Mouse (Mus musculus) kidney, postnatal 10 days (tissue): ENCODE measurements at regions not wholly inside any gene's neighbourhood (a gene's known extent, or its start where the extent isn't known, plus 50 kb on each side); places are given as distances from the start of the nearest gene placed in this dataset.

Experiments
- DNase-seq: peaks from one replicate; pipeline ENCODE4 v3.0.0; 2021; ENCODE audit warnings: mixed read lengths

DNA sequence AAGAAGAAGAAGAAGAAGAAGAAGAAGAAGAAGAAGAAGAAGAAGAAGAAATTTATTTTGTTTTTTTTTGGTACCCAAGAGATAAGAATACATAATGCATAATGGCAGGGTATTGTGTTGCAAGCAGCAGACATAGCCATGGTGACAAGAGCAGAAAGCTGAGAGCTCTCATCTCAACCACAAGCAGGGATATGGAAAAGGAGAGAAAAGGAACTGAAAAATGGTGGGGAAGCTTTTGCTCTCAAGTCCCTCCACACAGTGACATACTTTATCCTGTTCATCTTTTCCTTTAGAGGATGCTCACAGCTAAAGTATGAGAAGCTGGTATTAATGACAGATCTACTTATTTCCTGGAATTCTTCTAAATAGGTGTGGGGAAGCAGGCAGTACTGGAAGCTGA lies 115.2 kb upstream of the Pik3r1 start:
- DNase-seq: no peak

DNA sequence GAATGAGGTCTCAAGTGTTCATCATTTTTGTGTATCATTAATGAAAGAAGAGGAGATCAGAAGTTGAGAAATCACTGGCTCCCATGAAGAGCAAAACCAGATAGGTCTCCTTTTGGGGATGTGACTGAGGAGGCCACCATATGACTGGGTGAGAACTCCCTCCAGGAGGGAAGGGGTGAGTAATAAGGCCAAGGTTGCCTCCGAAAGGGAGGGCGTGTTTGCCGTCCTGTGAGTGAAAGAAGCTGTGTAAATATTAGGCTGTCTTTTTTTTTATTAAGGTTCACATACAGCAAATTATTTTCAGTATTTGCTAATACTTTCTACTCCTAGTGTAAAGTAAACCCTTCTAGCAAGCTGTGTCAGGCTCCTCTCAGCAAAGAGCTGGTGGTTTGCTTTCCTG lies 116.7 kb upstream of the Pik3r1 start:
- no peak for DNase-seq

DNA sequence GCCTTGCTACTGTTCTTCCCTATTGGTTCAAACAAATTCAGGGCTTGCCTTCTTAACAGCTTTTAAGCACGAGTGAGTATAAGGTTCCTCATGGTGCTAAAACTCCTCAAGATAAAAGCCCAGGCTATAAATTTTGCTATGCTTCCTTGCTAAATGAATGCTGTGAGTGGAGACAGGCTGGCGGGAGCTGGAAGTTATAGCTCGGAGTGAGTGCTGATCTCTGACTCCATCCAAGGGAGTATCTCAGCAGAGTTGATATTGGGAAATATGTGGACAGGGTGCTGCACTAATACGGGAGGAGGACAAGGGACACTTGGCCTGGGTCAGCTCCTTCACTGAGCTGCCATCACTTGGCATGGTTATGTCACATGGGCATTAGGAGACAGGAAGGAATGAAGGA lies 123.5 kb upstream of the Pik3r1 start:
- DNase-seq: no peak

DNA sequence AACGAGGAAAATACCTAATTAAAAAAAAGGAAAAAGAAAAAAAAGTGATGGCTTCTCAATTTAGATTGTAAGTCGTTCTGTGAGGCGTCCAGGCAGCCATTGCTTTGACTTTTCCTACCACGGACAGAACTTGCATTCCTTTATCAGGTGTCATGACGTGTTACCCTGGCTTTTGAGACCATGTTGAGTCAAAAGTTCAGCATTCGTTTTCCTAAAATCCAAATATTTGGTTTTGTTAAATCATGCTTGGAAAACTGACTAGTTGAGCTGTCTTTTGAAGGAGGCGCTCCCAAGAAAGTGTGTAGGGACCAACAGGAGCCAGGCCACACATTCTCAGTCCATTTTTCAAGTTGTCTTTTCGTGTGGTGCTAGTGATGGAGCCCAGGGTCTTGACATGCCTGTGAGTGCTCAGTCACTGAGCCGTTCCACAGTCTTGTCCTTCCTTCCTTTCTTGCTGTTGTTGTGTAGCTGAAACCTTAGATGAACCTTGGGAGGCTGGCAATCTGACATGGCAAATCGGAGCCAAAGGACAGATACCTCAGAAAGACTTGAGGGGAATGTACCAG lies 125.1 kb upstream of the Pik3r1 start:
- no peak for DNase-seq

DNA sequence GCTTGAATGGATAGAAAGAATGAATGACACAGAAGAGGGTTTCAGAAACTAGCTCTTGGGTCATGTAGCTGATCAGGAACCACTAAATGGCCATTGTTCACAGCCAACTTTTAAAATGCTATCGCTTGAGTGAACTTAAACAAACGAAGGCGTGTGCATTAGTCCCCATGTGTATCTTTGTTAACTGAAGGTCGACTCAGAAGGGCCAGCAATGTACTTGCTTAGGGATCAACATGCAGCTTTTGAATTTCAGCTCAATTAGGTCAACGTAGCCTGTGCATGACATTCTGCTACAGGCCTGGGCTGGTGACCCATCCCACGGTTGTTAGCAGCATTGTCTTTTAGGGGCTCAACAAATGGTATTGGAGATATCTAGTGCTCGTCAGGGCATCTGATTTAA lies 127.1 kb upstream of the Pik3r1 start:
- DNase-seq: no peak

DNA sequence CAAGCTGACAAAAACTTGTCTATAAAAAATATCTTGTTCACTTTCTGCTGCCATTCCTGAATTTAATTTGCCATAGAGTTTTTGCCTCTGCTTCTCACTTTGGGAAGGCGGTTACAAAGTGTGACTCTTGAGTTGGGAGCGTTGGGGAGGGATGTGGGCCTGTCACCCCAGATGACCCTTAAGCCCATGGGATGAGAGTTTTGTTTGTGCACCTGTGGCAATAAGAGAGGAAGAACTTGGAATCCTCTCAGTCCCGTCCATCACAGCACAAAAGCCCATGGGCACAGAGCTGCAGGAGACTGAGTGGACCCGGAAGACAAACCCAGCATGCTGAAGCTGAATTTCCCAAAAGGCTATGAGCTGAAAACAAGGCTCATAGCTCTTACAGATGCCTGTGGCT lies 127.7 kb upstream of the Pik3r1 start:
- no peak for DNase-seq

DNA sequence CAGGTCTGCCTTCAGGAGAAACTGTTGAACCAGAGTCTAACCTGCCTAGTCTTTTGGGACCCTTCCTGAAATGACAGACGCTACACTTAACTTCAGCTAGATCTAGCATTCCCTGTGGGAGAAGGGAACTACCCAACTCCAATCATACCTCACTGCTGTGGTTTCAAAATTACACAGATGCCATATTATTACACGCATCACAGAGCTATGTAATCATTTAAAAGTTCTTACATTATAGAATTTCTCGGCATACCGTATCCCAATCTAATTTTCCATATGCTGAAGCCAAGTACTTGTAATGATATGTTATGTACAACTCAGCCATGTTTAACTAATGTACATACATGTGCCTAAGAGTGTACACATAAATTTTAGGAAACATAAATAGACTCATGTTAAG lies 128.9 kb upstream of the Pik3r1 start:
- no peak for DNase-seq

DNA sequence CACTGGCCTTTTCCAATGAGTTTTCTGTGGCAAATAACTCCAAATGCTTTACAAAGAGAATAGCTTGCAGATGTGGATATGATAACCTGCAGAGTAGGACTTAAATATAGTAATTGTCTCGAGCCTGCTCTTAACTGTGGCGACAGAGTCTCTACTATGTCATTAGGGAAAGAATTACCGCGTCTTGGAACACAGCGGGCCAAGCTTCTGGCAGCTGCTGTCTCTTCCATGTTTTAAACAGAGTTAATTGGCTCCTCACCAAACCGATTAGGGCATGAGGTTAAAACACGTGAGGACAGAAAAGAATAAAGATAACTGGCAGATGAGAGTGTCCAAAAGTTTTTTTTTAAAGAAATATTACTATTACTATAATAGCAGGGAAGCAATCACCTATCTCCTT lies 134.2 kb upstream of the Pik3r1 start:
- no peak for DNase-seq

DNA sequence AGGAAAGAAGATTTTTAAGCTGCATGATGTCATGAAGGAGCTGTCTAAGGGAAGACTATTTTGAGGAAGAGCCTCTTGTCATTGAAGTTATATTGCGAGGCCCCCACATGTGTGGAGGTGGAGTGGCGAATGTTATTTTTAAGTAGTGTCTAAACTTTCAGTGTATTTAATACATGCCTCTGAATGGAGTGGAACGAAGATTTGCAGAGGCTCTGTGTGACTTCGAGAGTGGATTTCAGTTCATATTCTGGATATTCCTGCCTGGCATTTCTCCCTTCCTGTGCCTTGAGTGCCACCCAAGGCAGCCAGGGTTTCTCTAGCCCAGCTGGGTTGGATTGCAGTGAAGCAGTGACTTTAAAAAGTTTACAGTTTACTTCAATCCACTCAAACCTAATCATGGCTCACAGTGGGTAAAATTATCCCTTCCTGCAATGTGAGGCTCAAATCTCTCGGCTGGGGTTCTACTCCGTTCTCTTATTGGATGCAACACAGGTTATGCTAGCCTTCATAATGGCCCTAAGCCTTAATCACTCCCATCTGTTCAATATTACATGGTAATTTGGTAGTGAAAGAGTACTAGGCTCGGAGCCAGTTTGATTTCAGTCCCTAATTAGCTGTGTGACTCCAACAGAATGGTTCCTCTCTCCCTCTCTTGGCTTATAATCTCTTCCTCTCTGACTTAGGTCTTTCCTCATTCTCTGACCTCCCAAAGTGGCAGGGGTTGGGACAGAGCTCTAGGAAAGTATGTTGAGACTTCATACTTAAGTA lies 138.1 kb upstream of the Pik3r1 start:
- no peak for DNase-seq

DNA sequence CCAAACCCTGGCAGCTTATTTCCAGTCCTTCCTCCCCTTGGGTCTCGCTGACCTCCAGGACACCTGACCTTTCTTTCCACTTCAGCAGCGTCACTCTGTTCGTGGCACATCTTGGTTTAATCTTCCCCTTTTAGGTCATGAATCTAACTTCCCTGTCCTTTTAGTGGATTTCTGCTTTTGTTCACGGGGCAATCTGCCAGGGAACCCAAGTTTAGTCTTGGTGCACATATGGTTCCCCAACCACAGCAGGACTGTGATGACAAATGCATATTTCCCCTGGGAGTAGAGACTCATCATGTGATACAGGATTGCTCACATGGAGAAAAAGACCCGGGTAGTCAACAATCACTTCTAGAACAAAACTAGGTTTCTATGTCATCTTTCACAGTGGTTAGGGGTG lies 141.0 kb upstream of the Pik3r1 start:
- no peak for DNase-seq

DNA sequence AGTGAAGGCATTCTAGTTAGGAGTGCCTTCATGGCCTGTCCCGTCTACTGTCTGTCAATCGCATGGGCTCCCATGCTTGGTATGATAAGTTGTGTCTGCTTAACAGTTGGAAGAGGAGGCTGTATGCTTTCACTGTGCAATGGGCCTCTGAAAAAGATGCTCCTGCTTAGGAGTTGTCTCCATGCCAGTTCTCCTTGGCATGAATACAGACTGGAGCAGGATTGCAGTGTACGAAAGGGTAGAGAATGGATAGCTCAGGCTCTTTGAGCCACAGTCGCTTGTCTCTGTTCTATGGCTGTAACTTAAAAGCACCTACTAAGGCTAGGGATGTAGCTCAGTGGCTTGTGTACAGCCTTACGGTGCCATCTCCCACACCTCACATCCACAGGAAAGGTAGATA lies 142.7 kb upstream of the Pik3r1 start:
- no peak for DNase-seq

DNA sequence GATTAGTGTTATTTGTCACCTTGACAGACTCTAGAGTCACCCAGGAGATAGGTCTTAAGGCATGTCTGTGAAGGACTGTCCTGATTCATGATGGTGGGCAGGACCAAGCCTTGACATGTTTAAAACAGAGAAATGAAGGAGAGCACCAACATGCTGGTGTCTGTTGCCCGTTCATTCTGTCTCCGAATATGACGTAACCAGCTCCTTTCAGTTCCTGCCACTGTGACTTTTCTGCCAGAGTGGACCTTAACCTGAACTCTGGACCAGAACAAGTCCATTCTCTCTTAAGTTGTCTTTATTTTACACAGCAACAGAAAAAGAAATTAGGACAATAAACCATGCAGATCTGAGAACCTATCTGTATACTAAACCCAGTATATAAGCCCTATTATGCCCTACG lies 146.1 kb upstream of the Pik3r1 start:
- no peak for DNase-seq

DNA sequence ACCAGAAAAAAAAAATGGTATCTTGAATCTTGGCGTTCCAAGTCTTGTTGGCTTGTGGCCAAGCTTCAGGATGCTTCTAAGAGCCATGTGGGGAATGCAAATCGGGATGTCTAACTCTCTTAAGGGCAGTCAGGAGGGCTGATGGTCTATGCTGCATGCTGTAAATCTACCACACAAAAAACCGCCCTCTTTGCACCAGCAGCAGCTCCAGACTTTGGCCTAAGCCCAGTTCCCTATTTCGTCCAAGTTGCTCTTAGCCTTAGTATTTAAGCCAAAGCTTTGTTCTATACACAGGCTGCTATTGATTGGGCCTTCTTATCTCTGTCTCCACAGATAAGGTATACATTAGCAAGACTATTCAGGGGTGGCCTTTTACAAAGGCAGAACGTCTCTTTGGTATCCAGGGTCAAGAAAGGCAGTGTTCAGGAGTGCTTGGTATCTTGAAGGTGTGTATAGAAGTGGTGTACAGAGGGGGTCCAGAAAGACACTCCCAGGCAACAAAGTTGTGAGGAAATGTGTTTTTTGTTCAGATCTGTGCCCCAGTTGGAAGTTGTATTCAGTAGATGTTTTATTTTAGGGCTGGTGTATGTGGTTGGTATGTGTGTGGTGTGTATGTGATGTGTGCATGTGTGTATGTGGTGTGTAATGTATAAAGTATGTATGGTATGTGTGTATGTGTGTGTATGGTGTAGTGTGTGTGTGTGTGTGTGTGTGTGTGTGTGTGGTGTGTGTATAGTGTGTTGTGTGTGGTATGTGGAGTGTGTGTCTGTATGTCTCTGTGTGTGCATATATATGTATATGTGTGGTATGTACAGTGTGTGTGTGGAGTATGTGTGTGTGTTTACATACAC lies 146.9 kb upstream of the Pik3r1 start:
- peak; percentile 38 for DNase-seq

DNA sequence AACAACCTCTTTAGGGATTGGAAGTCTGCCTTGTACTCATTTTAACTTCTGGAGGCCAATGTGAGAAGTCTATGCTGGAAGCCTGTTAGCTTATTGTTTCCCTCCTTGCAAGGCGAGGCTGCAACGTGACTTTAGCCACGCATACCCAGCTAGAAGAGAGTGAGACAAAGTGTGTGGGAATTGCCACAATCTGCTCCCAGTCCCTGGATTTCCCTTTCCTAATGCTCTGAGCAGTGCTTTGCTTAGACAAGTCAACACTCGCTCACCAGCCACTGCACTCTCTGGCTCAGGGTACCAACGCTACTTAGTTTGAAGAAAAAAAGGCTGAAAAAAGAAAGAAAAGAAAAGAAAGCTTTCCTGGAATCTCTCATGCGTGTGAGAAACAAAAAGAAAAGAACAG lies 147.5 kb upstream of the Pik3r1 start:
- no peak for DNase-seq

DNA sequence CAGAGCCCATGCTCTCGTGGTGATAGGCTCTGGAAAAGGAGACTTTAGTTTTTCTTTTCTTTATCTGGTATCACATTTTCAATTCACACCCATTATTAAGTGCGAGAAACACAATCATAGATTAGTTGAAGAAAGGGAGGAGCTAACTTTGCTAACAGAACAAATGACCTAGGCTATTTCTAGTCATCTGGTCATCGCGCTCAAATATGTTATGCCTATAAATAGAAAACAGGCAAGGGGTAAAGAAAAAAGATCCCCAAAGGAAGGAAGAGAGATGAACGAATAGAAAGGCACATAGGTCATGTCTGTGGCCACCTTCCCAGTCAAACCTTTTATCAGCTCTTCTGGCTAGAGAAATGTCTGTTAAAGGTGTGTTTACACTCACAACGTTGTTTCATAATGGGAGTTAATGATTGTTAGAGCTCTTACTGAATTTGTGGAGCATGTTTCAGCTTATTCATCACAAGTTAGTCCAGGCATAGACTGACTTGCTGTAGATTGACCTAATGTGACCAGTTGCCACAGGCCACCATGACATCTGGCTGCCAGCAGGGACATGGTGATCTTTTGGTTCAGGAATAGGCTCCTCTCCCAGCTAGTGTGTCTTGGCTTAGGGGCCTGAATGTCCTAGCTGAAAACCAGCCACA lies 148.1 kb upstream of the Pik3r1 start:
- DNase-seq: no peak

DNA sequence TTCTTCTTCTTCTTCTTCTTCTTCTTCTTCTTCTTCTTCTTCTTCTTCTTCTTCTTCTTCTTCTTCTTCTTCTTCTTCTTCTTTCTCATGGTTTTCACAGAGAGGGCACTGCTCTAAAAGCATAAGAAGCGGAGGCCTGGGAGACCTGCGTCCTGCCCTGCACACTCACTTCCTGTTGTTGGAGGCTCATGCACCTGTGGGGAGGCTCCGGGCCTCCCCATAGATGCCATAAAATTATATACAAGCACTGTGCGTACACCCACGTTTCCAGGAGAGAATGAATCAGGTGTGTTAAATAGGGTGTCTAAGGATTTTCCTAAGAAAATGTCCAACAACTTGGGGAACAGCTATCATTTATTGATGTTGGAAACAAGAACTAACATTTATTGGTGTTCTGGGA lies 148.9 kb upstream of the Pik3r1 start:
- no peak for DNase-seq

DNA sequence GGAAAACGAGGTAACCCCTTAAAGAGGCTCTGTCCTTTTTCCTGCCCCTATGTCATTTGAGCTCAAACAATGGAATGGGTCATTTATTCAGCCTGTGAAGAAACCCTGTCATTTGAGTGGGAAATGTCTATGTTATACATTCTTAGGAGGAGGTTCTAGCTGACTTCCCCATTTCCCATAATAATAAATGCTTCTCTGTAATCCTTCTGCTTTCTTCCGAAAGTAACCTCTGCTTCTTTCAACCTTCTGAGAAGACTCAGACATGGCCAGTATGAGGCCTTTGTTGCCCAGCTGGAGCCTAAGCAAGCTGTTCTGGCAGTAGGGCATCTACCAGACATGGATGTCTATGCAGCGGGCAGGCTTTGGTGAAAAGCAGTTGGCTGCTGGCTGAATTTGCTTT lies 150.2 kb upstream of the Pik3r1 start:
- no peak for DNase-seq

DNA sequence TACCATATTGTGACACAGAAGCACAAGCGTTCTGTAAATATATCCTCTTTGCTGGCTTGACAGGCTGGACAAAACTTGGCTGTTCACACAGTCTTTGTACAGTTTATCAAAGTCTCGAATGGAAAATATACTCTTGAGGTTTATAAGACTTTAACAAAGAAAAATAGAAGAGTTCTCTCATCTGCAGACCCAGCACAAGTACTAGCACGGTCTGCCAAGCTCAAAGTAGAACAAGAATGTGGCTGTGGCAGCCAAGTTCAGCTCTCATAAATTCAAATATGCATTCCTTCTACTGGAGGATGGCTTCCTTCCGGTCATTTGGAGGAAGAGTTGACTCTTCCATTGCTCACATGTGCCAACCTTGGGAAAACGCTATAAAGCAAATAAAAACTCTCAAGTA lies 151.2 kb upstream of the Pik3r1 start:
- DNase-seq: peak; percentile 48

DNA sequence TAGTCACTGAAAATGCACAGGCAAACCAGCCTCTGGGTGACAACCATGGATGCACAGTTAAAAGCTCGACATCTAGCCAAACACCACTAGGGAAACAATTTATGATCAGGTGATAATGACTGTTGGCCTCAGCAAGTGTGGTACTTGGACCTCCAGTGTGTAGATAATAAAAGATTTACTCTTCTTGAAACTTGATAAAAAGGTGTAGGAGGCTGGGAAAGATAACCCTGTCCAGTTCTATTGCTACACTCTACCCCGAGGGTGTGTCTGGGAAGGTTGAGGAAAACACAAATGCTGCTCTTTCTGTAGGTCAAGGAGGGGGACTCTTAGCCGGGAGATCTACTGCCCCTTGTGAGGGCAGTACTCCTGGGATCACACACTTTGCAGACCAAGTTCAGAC lies 152.4 kb upstream of the Pik3r1 start:
- no peak for DNase-seq

DNA sequence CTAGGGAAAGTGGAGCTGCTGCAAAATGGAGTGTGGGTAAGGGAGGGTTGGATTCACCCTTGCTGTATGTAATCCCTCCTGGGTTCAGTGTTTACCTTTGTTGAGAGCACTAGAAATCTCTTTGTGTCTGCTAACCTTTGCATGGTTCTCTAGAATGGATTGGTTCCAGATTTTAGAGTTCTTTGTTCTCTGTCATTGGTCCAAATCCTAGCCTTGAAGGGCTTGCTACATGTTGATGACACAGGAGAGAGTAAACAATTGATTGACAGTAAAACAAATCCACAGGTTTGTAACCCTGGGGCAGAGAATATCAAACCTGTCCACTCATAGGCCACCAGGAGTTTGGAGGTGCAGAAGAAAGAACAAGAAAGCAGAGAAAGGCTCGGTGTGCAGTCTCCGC lies 156.6 kb upstream of the Pik3r1 start:
- no peak for DNase-seq

DNA sequence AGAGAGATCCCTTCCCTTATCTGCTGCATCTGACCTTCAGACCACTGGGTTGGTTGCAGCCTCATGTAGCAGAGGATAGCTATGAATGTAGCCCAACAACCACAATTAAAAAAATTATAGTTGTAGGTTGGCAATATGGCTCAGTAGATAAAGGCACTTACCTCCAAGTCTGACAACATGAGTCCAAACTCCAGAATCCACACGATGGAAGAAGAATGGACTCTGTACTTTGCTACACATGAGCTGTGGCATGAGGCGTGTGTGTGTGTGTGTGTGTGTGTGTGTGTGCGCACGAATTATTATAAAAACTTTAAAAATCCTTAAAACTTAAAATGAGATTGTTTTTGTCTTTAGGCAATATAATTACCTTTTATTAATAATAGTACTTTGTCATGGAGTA lies 163.2 kb upstream of the Pik3r1 start:
- DNase-seq: no peak

DNA sequence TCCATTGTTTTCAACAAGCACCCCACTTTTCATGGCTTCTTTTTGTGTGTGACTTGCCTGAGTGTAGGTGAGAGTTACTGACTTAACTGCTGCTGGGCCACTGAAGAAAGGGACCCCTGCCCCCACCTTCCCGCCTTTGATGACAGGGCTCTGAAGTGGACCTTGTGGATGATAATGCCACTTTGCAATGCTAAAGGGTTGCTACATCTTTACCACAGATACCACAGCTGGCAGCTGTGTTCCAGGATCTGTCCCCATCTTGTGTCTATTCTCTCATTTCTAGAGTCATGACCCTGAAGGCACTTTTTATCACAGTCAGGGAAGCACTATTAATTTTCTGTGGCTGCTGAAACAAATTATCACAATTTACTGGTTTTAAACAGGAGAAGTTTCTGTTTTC lies 163.9 kb upstream of the Pik3r1 start:
- no peak for DNase-seq

DNA sequence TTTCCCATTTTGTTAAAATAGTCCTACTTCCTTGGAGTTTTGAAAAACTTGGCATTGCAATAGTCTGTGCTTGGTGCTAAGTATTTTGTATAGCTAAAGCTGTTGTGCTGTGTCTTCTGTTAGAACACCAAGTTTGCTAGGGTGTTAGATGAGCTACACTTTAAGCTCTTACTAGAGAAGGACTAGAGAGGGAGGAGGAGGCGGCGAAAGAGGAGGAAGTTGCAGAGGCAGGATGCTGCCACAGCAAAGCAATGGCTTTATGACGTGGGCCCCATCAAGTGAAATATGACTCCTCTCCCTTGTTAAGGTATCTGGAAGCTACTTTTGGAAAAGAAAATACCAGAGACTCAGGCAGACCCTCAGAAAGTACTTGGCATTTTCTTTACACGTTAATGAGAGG lies 167.8 kb upstream of the Pik3r1 start:
- no peak for DNase-seq

DNA sequence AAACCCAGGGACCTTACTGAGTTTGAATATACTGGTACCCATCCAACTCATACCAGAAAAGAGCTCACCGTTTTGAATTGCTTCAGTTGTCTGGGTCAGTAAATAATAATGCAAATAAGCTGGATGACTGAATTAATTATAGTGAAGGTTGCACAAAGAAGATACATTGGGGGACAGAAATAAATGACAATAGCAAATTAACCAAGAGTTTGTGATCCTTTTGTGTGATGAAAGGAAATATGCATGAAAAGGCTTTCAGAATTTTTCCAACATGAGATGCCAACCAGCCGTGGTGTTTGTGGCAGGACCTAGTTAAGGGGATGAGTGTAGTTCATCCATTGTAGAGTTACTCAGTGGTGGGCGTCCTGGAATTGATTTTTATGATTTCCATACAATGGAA lies 186.5 kb upstream of the Pik3r1 start:
- no peak for DNase-seq
